Comparison of ENCODE assay signal across 20 mouse cellular contexts in genomic region chr11:88266311-88266710, GRCm38 (mm10). TPM values are rescaled to one million over a fixed set of nuclear protein-coding genes. Genes with fewer than 3 reads are reported as not detected.
DNase-seq lines count a peak whose midpoint lies in the region; ATAC-seq lines count a peak whose summit lies in the region.
"Had no signal": no experiment of that assay in that cellular context is flagged by ENCODE, and none has a peak within 500 bp of the region (broad histone marks: within the 10 kb centered on the region; RNA-seq: fewer than 3 reads in every experiment).

No protein-coding gene starts in this region.

- no peak overlapping the region for H3K4me2 ChIP-seq in hindbrain, embryonic 16.5 days (ENCODE audit: low read length)
- H3K4me2 ChIP-seq: embryonic facial prominence, embryonic 12.5 days had no signal

- H3K9me3 ChIP-seq in hindbrain, embryonic 16.5 days (ENCODE audit: control insufficient read depth, low read length): no peaks in the 10 kb centered on the region
- H3K9me3 ChIP-seq: embryonic facial prominence, embryonic 12.5 days had no signal

- no peak overlapping the region for H3K9ac ChIP-seq in hindbrain, embryonic 16.5 days (ENCODE audit: low read depth, low read length)
- H3K9ac ChIP-seq: embryonic facial prominence, embryonic 12.5 days; forebrain, postnatal 0 days had no signal

- H3K4me3 ChIP-seq in hindbrain, embryonic 16.5 days (ENCODE audit: low read length): no peak overlapping the region
- H3K4me3 ChIP-seq: embryonic facial prominence, embryonic 12.5 days; heart, adult 2 months; myocyte had no signal

- H3K27ac ChIP-seq in hindbrain, embryonic 16.5 days (ENCODE audit: low read depth, low read length): peak overlapping the region; percentile 44
- H3K27ac ChIP-seq: embryonic facial prominence, embryonic 12.5 days; heart, adult 2 months; stomach, postnatal 0 days had no signal

- WGBS in hindbrain, embryonic 16.5 days: 52% methylated on average over 6 of the region's 6 CpGs

- peak; percentile 37; the same call in 1 of the 2 replicates for ATAC-seq in hindbrain, embryonic 16.5 days
- ATAC-seq in megakaryocyte-erythroid progenitor cell, adult 5-6 weeks (replicated peaks; ENCODE audit: low FRiP score, low TSS enrichment, poor library complexity, severe bottlenecking): no peak
- ATAC-seq: forebrain, postnatal 0 days had no signal

- peaks cover 10% of the 10 kb centered on the region for H3K4me1 ChIP-seq in hindbrain, embryonic 16.5 days (ENCODE audit: control insufficient read depth, insufficient read depth, low read depth, low read length)
- H3K4me1 ChIP-seq: embryonic facial prominence, embryonic 12.5 days had no signal

- H3K27me3 ChIP-seq in hindbrain, embryonic 16.5 days (replicated peaks; ENCODE audit: control insufficient read depth, insufficient read depth, low read length): no peaks in the 10 kb centered on the region
- H3K27me3 ChIP-seq: embryonic facial prominence, embryonic 12.5 days had no signal

- H3K36me3 ChIP-seq in hindbrain, embryonic 16.5 days (ENCODE audit: control insufficient read depth, insufficient read depth, low read length): no peaks in the 10 kb centered on the region
- H3K36me3 ChIP-seq: embryonic facial prominence, embryonic 12.5 days had no signal

- intact Hi-C loops in left cerebral cortex, postnatal 4 days (cut with DNase I): no loop called here

- DNase-seq in left cerebral cortex, postnatal 4 days: peak; percentile 85
- DNase-seq in left cerebral cortex, adult 8-10 months (ENCODE audit: low spot score in 2 of 2): no peak
- DNase-seq in 3T3-L1 (ENCODE audit: low read depth, low spot score) (peak; percentile 27), adipocyte (ENCODE audit: low spot score) (peak; percentile 90)
- DNase-seq in kidney, postnatal 36 days: no peak
- no peak for DNase-seq in layer of hippocampus, postnatal 36 days
- DNase-seq: forebrain, postnatal 0 days; heart, adult 2 months; kidney, adult 2 months; kidney, postnatal 14 days had no signal

RNA-seq across cellular contexts. Expression of gene Ccdc182, which starts 27.5 kb away (rescaled TPM):
- total RNA-seq in left cerebral cortex, postnatal 4 days (2021): not detected
- total RNA-seq in left cerebral cortex, adult 8-10 months (2022): not detected
- 0.13 TPM in 1 of 2 replicates, not detected in the other for polyA plus RNA-seq in hindbrain, embryonic 16.5 days (2015; fragmentation: Nextera tagmentation; extraction: Ambion mirVana)
- total RNA-seq in megakaryocyte-erythroid progenitor cell, adult 5-6 weeks (2014; fragmentation: Nextera tagmentation): not detected in 2 replicates
- not detected in 2 replicates for total RNA-seq in megakaryocyte-erythroid progenitor cell, adult 5-6 weeks (2017)
- not detected for total RNA-seq in layer of hippocampus, postnatal 36 days (2021)
- total RNA-seq: common myeloid progenitor, adult 5-6 weeks; forebrain, postnatal 0 days; gastrocnemius, adult 8-10 months; heart, adult 2 months; left cerebral cortex, postnatal 10 days had no signal
- polyA plus RNA-seq: forebrain, postnatal 0 days; heart, adult 2 months; heart, embryonic 16.5 days; liver, embryonic 16.5 days; myocyte; stomach, postnatal 0 days had no signal

Comparison
In these comparisons a context has a peak if more than half of its experiments do, and no peak if none do; other contexts are left out.
1. DNase-seq: peak in left cerebral cortex, postnatal 4 days (single experiment), 3T3-L1 (single experiment) and adipocyte (single experiment); none in left cerebral cortex, adult 8-10 months (0 of 2), kidney, postnatal 36 days (0 of 2) and layer of hippocampus, postnatal 36 days (0 of 2).